Mouse (Mus musculus): Measurements from ENCODE around the gene Sptssa. TPM values are rescaled to one million over a fixed set of nuclear protein-coding genes. Genes with fewer than 3 reads are reported as not detected.

The Sptssa gene
- total RNA-seq, 2 experiments from 2014 or later, result 20.8 to 23.3 TPM

DNA sequence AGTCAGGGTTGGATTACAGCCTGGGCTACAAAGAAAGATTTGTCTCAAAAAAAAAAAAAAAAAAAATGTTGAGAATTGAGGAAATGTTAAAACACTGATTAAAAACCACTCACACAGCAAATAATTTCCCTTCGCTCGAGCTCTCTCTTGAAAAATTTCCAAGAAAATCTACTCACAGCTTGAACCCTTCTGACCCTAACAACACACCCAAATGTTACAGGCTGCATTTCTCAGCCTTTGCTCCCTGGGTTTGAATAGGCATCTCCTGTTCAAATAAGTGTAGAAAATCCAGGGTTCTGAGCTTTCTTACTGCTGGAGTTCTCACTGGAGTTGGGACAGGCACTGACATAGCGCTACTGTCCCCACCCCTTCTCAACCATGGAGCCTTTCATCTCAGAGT is 51.2 kb downstream of the Sptssa start:
- DNase-seq (ENCODE audit: extremely low spot score in 1 of 2, low spot score in 2 of 2), result no peak
- Histone ChIP-seq H3K27ac (no peak overlapping the region), H3K4me3 (no peak overlapping the region)
- TF ChIP-seq CTCF (IDR thresholded peaks at IDR 0.05), result no peak
- intact Hi-C loops (cut with DNase I), result no loop called here

DNA sequence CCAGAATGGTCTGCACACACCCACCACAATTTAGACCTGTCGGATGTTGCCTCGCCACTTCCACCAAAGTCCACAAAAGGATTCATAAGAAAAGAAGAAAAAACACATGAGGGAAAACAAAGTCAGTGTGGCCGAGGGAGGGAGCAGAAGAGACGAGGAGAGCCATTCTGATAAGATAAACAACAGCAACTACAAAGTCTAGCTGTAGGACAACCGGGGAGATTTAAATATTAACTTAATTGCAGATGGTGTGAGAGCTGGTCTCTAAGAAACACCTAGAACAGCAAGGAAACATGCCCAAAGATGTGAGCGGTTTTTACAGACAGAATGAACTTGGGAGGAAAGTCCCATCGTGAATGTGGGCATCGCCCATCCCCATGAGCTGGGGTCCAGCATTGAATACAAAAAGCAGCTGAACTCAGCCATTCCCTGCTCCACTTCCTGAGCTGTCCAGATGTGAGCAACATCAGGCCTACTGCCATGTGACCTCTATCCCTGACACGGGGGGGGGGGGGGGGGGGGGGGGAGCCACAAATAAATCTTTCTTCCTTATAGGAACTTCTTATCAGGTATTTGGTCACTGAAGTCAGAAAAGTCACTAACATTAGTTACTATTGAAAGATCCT is 52.7 kb downstream of the Sptssa start:
- intact Hi-C loops (cut with DNase I), result no loop called here
- Histone ChIP-seq H3K27ac (no peak overlapping the region), H3K4me3 (no peak overlapping the region)
- DNase-seq (ENCODE audit: extremely low spot score in 1 of 2, low spot score in 2 of 2), result no peak
- TF ChIP-seq CTCF (IDR thresholded peaks at IDR 0.05), result no peak

DNA sequence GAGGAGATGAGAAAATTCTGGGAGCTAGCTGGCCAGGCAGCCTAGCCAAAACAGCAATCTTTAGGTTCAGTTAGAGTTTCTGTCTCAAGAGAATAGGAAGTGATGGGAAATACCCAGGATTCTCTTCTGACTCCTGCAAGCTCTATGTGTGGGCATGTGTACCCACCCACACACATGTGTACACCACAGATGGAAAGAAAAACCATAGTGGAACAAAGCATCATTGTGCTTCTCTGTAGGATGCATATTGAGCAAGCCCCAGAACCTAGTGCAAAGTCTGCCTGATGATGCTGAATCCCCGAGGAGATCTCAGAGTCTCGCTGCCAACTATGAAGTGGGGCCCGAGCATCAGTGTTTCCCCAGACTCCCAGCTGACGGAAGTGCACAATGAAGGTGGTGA is 55.9 kb downstream of the Sptssa start:
- no peak for TF ChIP-seq CTCF (IDR thresholded peaks at IDR 0.05)
- peak in 1 of 2 experiments; percentile 14 for DNase-seq (ENCODE audit: extremely low spot score in 1 of 2, low spot score in 2 of 2)
- H3K27ac ChIP-seq, result no peak overlapping the region
- intact Hi-C loops (cut with DNase I), result no loop called here
- no peak overlapping the region for H3K4me3 ChIP-seq

DNA sequence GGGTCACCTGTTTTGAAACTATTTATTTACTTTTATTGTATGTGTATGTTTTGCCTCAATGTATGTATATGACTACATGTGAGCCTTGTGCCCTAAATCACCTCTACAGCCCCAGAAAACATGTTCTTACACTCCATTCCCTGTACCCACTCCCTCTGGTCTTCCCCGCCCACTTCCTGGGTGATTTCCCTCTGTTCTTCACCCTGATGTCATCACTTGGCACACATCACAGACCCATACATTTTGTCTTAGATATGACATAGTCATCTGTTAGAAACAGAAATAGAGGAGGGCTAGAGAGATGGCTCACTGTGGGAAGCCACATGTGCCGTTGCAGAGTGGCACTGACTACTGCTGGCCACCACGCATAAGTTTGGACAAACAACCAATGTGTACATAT is 58.0 kb downstream of the Sptssa start:
- intact Hi-C loops (cut with DNase I), result no loop called here
- Histone ChIP-seq H3K4me3 (no peak overlapping the region), H3K27ac (no peak overlapping the region)
- no peak for TF ChIP-seq CTCF (IDR thresholded peaks at IDR 0.05)
- DNase-seq (ENCODE audit: extremely low spot score in 1 of 2, low spot score in 2 of 2), result no peak

DNA sequence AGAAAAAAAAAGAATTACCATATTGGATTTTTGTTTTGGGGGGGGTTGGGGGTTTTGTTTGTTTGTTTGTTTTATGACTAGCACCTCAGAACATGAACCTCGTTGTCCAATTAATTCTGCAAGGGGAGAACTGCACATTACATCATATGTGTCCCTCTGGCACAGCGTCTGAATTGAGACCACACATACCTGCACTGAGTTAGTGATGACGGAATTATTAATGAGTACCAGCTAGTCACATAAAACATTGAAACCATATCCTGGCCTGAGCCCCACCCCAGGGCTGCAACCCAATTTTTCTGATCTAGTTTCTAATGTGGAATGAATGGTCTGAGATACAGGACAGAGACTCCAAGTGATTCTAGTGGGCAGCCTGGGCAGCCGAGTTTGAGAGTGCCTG is 59.7 kb downstream of the Sptssa start:
- Histone ChIP-seq H3K4me3 (no peak overlapping the region), H3K27ac (no peak overlapping the region)
- intact Hi-C loops (cut with DNase I), result no loop called here
- DNase-seq (ENCODE audit: extremely low spot score in 1 of 2, low spot score in 2 of 2), result no peak
- TF ChIP-seq CTCF (IDR thresholded peaks at IDR 0.05), result no peak

Small RNAs within 50 kb of the gene (microRNA-seq; reads per million reads assigned to microRNA genes)
- 0 reads per million in 2 experiments for gene Mir1892

Other genes with a start within 250 kb of the Sptssa start
- 10 to 100 TPM; 37.7 to 42.4 TPM for gene Eapp, start 39.3 kb upstream of the Sptssa start, total RNA-seq (2021)
- gene Snx6, start 139.1 kb upstream of the Sptssa start, total RNA-seq (2021), result 10 to 100 TPM; 39.5 to 43.1 TPM
- gene Cfl2, start 206.3 kb upstream of the Sptssa start, total RNA-seq (2021), result 100 to 1,000 TPM; 102 to 115 TPM